In genomic region chr4:58546441-58547272, GRCm38 (mm10) we compare ENCODE assay signal across 11 mouse cellular contexts. TPM values are rescaled to one million over a fixed set of nuclear protein-coding genes. Genes with fewer than 3 reads are reported as not detected.
DNase-seq lines count a peak whose midpoint lies in the region; ATAC-seq and TF ChIP-seq lines count a peak whose summit lies in the region.
"Had no signal": no experiment of that assay in that cellular context is flagged by ENCODE, and none has a peak within 500 bp of the region (broad histone marks: within the 10 kb centered on the region; RNA-seq: fewer than 3 reads in every experiment).

No protein-coding gene starts in this region.

- H3K27me3 ChIP-seq in kidney, embryonic 15.5 days, result no peaks in the 10 kb centered on the region
- no peaks in the 10 kb centered on the region for H3K27me3 ChIP-seq in kidney, adult 2 months (replicated peaks; ENCODE audit: control insufficient read depth, insufficient read depth, low read length)
- H3K27me3 ChIP-seq in embryonic facial prominence, embryonic 14.5 days (replicated peaks; ENCODE audit: control insufficient read depth, insufficient read depth, low read length), result no peaks in the 10 kb centered on the region
- no peaks in the 10 kb centered on the region for H3K27me3 ChIP-seq in limb, embryonic 13.5 days

- 0 out of 2 replicates have a peak, but pooled peaks cover 3% of the 10 kb centered on the region for H3K36me3 ChIP-seq in kidney, embryonic 15.5 days
- H3K36me3 ChIP-seq in kidney, adult 2 months (ENCODE audit: control insufficient read depth, insufficient read depth, low read length), result no peaks in the 10 kb centered on the region
- peaks cover 38% of the 10 kb centered on the region for H3K36me3 ChIP-seq in embryonic facial prominence, embryonic 14.5 days (ENCODE audit: control insufficient read depth, insufficient read depth, low read length)
- H3K36me3 ChIP-seq in limb, embryonic 13.5 days, result peaks cover 58% of the 10 kb centered on the region

- no peak for TF ChIP-seq POLR2A in kidney, adult 2 months (IDR thresholded peaks at IDR 0.05; ENCODE audit: low read depth, low read length)
- no peak for TF ChIP-seq POLR2A in brain, embryonic 14.5 days (IDR thresholded peaks at IDR 0.05; ENCODE audit: borderline replicate concordance, extremely low read depth, insufficient read depth, insufficient read length, poor library complexity, severe bottlenecking)

- no peak overlapping the region for H3K9ac ChIP-seq in kidney, embryonic 15.5 days
- no peak overlapping the region for H3K9ac ChIP-seq in embryonic facial prominence, embryonic 14.5 days (ENCODE audit: low read depth, low read length)
- no peak overlapping the region for H3K9ac ChIP-seq in limb, embryonic 13.5 days

- whole genome bisulfite sequencing in kidney, embryonic 15.5 days, result 38% methylated on average over 11 of the region's 11 CpGs
- 62% methylated on average over 11 of the region's 11 CpGs for WGBS in kidney, adult 2 months
- WGBS in embryonic facial prominence, embryonic 14.5 days, result 20% methylated on average over 11 of the region's 11 CpGs
- 18% methylated on average over 11 of the region's 11 CpGs for WGBS in limb, embryonic 13.5 days

- peak overlapping the region; percentile 24 for H3K27ac ChIP-seq in kidney, embryonic 15.5 days
- no peak overlapping the region for H3K27ac ChIP-seq in kidney, adult 2 months (ENCODE audit: insufficient read depth, low read depth, low read length)
- H3K27ac ChIP-seq in embryonic facial prominence, embryonic 14.5 days (replicated peaks; ENCODE audit: low read depth, low read length), result peak overlapping the region; percentile 56
- peak overlapping the region; percentile 65 for H3K27ac ChIP-seq in limb, embryonic 13.5 days
- H3K27ac ChIP-seq: macrophage had no signal

- peaks cover 31% of the 10 kb centered on the region for H3K4me1 ChIP-seq in kidney, embryonic 15.5 days
- H3K4me1 ChIP-seq in kidney, adult 2 months (ENCODE audit: control insufficient read depth, insufficient read depth, low read length), result 0 out of 2 replicates have a peak, but pooled peaks cover 2% of the 10 kb centered on the region
- peaks cover 46% of the 10 kb centered on the region for H3K4me1 ChIP-seq in embryonic facial prominence, embryonic 14.5 days (ENCODE audit: control insufficient read depth, insufficient read depth, low read length)
- H3K4me1 ChIP-seq in limb, embryonic 13.5 days, result peaks cover 76% of the 10 kb centered on the region

- DNase-seq in kidney, adult 2 months, result no peak
- DNase-seq in brain, embryonic 14.5 days (ENCODE audit: low read depth), result peak; percentile 26
- peak; percentile 86 for DNase-seq in embryonic facial prominence, embryonic 14.5 days (ENCODE audit: low spot score)
- DNase-seq in urinary bladder, postnatal 4 days (ENCODE audit: low spot score in 2 of 2), result no peak
- DNase-seq in frontal cortex, postnatal 36 days (ENCODE audit: low spot score in 2 of 2), result no peak
- no peak for DNase-seq in thymus, postnatal 36 days
- DNase-seq: cerebellum, adult 18-20 months; thymus, postnatal 25 days had no signal

- H3K9me3 ChIP-seq in kidney, embryonic 15.5 days (replicated peaks), result no peaks in the 10 kb centered on the region
- H3K9me3 ChIP-seq in embryonic facial prominence, embryonic 14.5 days (ENCODE audit: control insufficient read depth, low read length), result no peaks in the 10 kb centered on the region
- no peaks in the 10 kb centered on the region for H3K9me3 ChIP-seq in limb, embryonic 13.5 days

- peak; percentile 49; the same call in 1 of the 2 replicates for ATAC-seq in kidney, embryonic 15.5 days (replicated peaks; ENCODE audit: low FRiP score)
- peak; percentile 68 for ATAC-seq in embryonic facial prominence, embryonic 14.5 days (ENCODE audit: low read depth)
- peak; percentile 68 for ATAC-seq in limb, embryonic 13.5 days (ENCODE audit: low FRiP score, low read depth)

- TF ChIP-seq CTCF in kidney, adult 2 months (conservative IDR thresholded peaks at IDR 0.05; ENCODE audit: insufficient read depth, insufficient read length, low read depth, low read length), result no peak
- TF ChIP-seq CTCF in brain, embryonic 14.5 days (IDR thresholded peaks at IDR 0.05; ENCODE audit: borderline replicate concordance, extremely low read depth, insufficient read depth, insufficient read length), result no peak

- no peak overlapping the region for H3K4me3 ChIP-seq in kidney, embryonic 15.5 days (replicated peaks)
- no peak overlapping the region for H3K4me3 ChIP-seq in kidney, adult 2 months (ENCODE audit: insufficient read depth, low read depth, low read length)
- no peak overlapping the region for H3K4me3 ChIP-seq in embryonic facial prominence, embryonic 14.5 days (ENCODE audit: low read depth, low read length)
- no peak overlapping the region for H3K4me3 ChIP-seq in limb, embryonic 13.5 days

- H3K4me2 ChIP-seq in kidney, embryonic 15.5 days, result no peak overlapping the region
- H3K4me2 ChIP-seq in embryonic facial prominence, embryonic 14.5 days (ENCODE audit: low read depth, low read length), result no peak overlapping the region
- H3K4me2 ChIP-seq in limb, embryonic 13.5 days (replicated peaks), result peak overlapping the region; percentile 26

RNA-seq across cellular contexts. Expression of gene Lpar1, which starts 7.0 kb away (rescaled TPM):
- 30.5 and 40.9 TPM in 2 replicates for polyA plus RNA-seq in kidney, embryonic 15.5 days (2015; fragmentation: Nextera tagmentation; extraction: Ambion mirVana)
- 12.8 and 15.4 TPM in 2 replicates for polyA plus RNA-seq in kidney, adult 2 months (2012; rRNA removed)
- polyA plus RNA-seq in brain, embryonic 14.5 days (2012; rRNA removed), result 11.9 and 12.6 TPM in 2 replicates
- 115 and 137 TPM in 2 replicates for polyA plus RNA-seq in embryonic facial prominence, embryonic 14.5 days (2014; fragmentation: Nextera tagmentation; extraction: Ambion mirVana)
- polyA plus RNA-seq in limb, embryonic 13.5 days (2015; fragmentation: Nextera tagmentation; extraction: Ambion mirVana), result 231 and 236 TPM in 2 replicates

Comparison
In these comparisons a context has a peak if more than half of its experiments do, and no peak if none do; other contexts are left out.
1. DNase-seq: peak in brain, embryonic 14.5 days (single experiment) and embryonic facial prominence, embryonic 14.5 days (single experiment); none in kidney, adult 2 months (single experiment), urinary bladder, postnatal 4 days (0 of 2), frontal cortex, postnatal 36 days (0 of 2) and thymus, postnatal 36 days (0 of 2).
2. Peak in every context shown above with its lines, with median percentiles within 50 percentile points of each other: ATAC-seq.